ENCODE assay signal across 9 mouse cellular contexts in the genomic region with DNA sequence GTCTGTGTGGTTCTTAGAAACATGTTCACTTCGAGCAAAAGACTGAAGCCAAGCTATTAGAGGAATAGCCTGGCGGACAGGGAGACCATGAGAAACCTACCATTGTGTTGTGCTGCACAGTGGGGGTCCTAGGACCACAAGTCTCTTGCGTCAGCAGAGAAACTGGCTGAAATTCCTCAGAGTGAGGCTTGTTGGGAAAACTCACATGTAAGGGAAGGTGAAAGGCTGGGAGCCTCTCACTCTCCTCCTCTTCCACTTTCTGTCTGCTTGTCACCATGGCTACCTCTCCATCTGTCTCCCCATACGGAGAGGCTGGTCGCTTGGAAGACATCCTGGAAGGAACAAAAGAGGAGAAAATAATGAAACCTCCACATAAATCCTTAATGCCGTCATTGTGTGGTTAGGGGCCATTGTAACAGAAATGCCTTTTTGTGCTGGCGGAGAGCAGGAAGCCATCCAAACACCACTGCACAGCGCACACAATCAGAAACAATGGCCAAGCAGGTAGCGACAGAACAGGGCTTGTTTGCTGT.
DNase-seq lines count a peak whose midpoint lies in the region; ATAC-seq lines count a peak whose summit lies in the region.
"Had no signal": no experiment of that assay in that cellular context is flagged by ENCODE, and none has a peak within 500 bp of the region (broad histone marks: within the 10 kb centered on the region; RNA-seq: fewer than 3 reads in every experiment).

No protein-coding gene starts in this region.

- H3K9me3 ChIP-seq in midbrain, embryonic 14.5 days (ENCODE audit: control insufficient read depth, low read length), result no peaks in the 10 kb centered on the region
- no peaks in the 10 kb centered on the region for H3K9me3 ChIP-seq in heart, embryonic 11.5 days (replicated peaks; ENCODE audit: control insufficient read depth, low read length)
- H3K9me3 ChIP-seq: liver, embryonic 13.5 days had no signal

- H3K4me1 ChIP-seq in midbrain, embryonic 14.5 days (ENCODE audit: control insufficient read depth, insufficient read depth, low read length), result peaks cover 12% of the 10 kb centered on the region
- H3K4me1 ChIP-seq in heart, embryonic 11.5 days (ENCODE audit: control insufficient read depth, insufficient read depth, low read length), result peaks cover 8% of the 10 kb centered on the region

- H3K9ac ChIP-seq in midbrain, embryonic 14.5 days (replicated peaks; ENCODE audit: low read length), result no peak overlapping the region
- no peak overlapping the region for H3K9ac ChIP-seq in heart, embryonic 11.5 days (ENCODE audit: low read depth, low read length)
- H3K9ac ChIP-seq: liver, embryonic 13.5 days had no signal

- no peaks in the 10 kb centered on the region for H3K36me3 ChIP-seq in midbrain, embryonic 14.5 days (ENCODE audit: control insufficient read depth, insufficient read depth, low read length)
- no peaks in the 10 kb centered on the region for H3K36me3 ChIP-seq in heart, embryonic 11.5 days (ENCODE audit: control insufficient read depth, insufficient read depth, low read length)
- H3K36me3 ChIP-seq: liver, embryonic 13.5 days had no signal

- no peak overlapping the region for H3K4me3 ChIP-seq in midbrain, embryonic 14.5 days (replicated peaks; ENCODE audit: low read depth, low read length)
- H3K4me3 ChIP-seq in heart, embryonic 11.5 days (ENCODE audit: low read depth, low read length), result no peak overlapping the region
- H3K4me3 ChIP-seq: liver, embryonic 13.5 days had no signal

- peak; percentile 53; the same call in 1 of the 2 replicates for ATAC-seq in midbrain, embryonic 14.5 days (ENCODE audit: low FRiP score, low TSS enrichment)
- no peak for ATAC-seq in heart, embryonic 11.5 days (replicated peaks; ENCODE audit: insufficient number of reproducible peaks, low FRiP score, low TSS enrichment)

- no peaks in the 10 kb centered on the region for H3K27me3 ChIP-seq in midbrain, embryonic 14.5 days (ENCODE audit: control insufficient read depth, insufficient read depth, low read length)
- H3K27me3 ChIP-seq in heart, embryonic 11.5 days (ENCODE audit: control insufficient read depth, insufficient read depth, low read length), result no peaks in the 10 kb centered on the region
- H3K27me3 ChIP-seq: liver, embryonic 13.5 days had no signal

- peak overlapping the region; percentile 60 for H3K27ac ChIP-seq in midbrain, embryonic 14.5 days (replicated peaks; ENCODE audit: low read depth, low read length)
- no peak overlapping the region for H3K27ac ChIP-seq in heart, embryonic 11.5 days (ENCODE audit: low read depth, low read length)
- H3K27ac ChIP-seq: liver, embryonic 13.5 days had no signal

- WGBS in midbrain, embryonic 14.5 days, result 4% methylated on average over 9 of the region's 9 CpGs
- 80% methylated on average over 9 of the region's 9 CpGs for WGBS in heart, embryonic 11.5 days (ENCODE audit: insufficient replicate concordance)

- peak; percentile 54 for DNase-seq in brain, embryonic 18.5 days (ENCODE audit: low read depth, low spot score)
- peak; percentile 56 for DNase-seq in embryo, embryonic 11 days
- DNase-seq in layer of hippocampus, adult 11-12 months (ENCODE audit: low spot score), result peak; percentile 56
- peak; percentile 71 for DNase-seq in midbrain, embryonic 14.5 days
- DNase-seq in lung, postnatal 10 days, result no peak
- no peak for DNase-seq in heart, adult 9 months (ENCODE audit: low spot score in 2 of 2)
- no peak for DNase-seq in urinary bladder, adult 18-20 months (ENCODE audit: low spot score in 2 of 2)
- DNase-seq: liver, embryonic 13.5 days had no signal

- H3K4me2 ChIP-seq in midbrain, embryonic 14.5 days (ENCODE audit: low read length), result peak overlapping the region; percentile 23
- no peak overlapping the region for H3K4me2 ChIP-seq in heart, embryonic 11.5 days
- H3K4me2 ChIP-seq: liver, embryonic 13.5 days had no signal

Comparison
In these comparisons a context has a peak if more than half of its experiments do, and no peak if none do; other contexts are left out.
1. DNase-seq: peak in brain, embryonic 18.5 days (single experiment), embryo, embryonic 11 days (single experiment), layer of hippocampus, adult 11-12 months (single experiment) and midbrain, embryonic 14.5 days (single experiment); none in lung, postnatal 10 days (single experiment), heart, adult 9 months (0 of 2) and urinary bladder, adult 18-20 months (0 of 2).